Mouse (Mus musculus) mammary gland, adult 2 months (tissue): ENCODE results near the gene Peli1. TPM values are rescaled to one million over a fixed set of nuclear protein-coding genes. Genes with fewer than 3 reads are reported as not detected.

Experiments used
- polyA plus RNA-seq: library from polyadenylated mRNA; depleted of rRNA; stranded (reverse); fragments of >200 nt; gene quantifications from 2 replicates; pipeline ENCODE4 v1.2.3, GENCODE M21; 2012; ENCODE audit warnings: low replicate concordance; rRNA removed

Peli1 gene
- polyA plus RNA-seq, result 15.8 and 66.9 TPM in 2 replicates

GRCm38 (mm10) chr11:21091067-21091427 lies at the start of gene Peli1:
TSS of gene Peli1 (plus strand) at chr11:21091291.

Other genes starting within 250 kb of the Peli1 start
- 8.0 and 19.5 TPM in 2 replicates for gene Vps54, start 148.0 kb downstream of the Peli1 start, polyA plus RNA-seq